Mouse (Mus musculus): Measurements from ENCODE around the gene Gm49396.

The Gm49396 gene

DNA sequence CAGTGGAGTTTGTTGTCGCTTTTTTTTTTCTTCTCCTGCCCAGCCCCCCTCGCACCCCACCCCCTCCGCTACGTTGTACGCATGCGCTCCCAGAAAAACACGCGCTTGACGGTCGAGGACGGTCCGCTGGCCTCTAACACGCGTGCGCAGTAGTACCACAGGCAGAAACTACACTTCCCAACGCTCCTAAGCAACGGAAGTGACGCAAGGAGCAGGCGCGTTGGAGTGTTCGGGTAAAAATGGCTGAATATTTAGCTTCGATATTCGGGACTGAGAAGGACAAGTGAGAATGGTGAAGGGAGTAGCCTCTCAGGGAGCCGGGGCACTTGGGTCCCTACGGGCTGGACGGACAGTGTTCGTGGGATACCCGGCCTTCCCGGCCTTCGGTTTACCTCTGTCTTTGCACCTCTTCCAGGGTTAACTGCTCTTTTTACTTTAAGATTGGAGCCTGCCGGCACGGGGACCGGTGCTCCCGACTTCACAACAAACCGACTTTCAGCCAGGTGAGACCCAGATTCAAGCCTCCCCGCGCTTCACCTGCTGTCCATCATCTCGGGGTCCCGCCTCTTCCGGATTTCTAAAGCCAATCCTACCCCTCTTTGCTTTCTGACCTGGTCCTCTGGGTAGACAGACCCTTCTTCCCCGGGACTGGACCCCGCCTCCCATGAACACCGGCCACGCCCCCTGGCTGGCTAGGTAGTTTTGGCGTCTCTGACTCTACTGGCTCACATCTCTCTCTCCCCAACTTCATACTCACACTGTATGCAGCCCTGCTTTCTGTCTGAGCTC, at the start of gene Gm49396, which contains the start of the genes U2af1l4 and Psenen:
Gene Gm49396 (plus strand): TSS at position 228 of the 789 bp plus-strand sequence.
Gene U2af1l4 (plus strand): TSS at position 185 of the 789 bp plus-strand sequence.
Gene Psenen (minus strand): TSS at position 511 of the 789 bp plus-strand sequence.
- in situ Hi-C loops (cut with MboI, MseI) = no loop called here

DNA sequence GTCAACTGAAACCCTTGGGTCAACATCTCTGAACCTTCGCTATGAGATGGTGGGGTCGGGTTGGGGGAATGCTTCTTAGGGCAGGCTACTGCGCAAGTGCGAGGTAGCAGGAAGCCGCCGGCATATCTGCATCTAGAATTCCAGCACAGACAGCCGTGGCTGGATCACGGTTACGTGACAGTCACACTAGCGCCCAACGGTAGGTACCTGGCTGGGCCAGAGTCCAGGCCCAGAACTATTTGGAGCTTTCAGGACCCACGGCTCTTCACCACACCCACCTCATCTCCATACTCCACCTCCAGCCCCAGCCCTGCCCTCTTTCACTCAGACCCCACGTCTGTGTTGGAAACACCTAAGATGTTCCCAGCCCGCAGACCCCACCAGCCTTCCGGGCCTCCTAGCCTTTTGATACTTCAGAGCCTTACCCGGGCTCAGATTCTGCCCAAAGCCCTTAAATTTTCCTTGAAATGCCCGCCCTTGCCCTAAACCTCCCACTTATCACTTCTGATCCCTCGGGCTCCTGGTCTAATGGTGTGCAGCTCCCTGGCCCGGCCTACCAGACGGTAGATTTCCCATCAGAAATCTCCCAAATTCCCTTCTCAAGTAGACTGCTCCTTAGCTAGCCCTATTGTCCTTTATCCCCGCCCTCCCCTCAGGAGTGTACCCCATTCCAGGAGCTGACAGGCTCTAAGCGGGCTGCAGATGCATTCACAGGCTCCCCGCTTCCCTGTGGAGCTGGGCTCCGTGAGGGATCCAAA, 48.0 kb upstream of the Gm49396 start:
- in situ Hi-C loops (cut with MboI, MseI) = no loop called here

DNA sequence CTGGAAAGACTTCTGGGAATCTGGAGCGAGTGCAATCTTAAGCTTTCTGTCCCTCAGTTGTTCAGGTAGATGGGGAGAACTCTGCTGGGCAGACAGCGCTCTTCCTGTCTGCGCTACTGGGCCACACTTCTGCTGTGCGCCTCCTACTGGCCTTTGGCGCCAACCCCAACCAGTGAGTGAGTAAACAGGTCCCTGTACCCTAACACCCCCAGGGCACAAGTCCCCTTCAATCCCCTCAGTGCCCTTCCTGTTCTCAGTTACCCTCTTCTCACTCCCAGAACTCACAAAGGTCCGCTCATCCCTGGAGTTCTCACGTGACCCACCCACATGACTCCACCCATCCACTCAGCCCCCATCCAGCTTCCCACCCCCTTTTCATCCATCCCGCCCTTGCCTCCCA, 44.8 kb upstream of the Gm49396 start:
- in situ Hi-C loops (cut with MboI, MseI) = no loop called here

DNA sequence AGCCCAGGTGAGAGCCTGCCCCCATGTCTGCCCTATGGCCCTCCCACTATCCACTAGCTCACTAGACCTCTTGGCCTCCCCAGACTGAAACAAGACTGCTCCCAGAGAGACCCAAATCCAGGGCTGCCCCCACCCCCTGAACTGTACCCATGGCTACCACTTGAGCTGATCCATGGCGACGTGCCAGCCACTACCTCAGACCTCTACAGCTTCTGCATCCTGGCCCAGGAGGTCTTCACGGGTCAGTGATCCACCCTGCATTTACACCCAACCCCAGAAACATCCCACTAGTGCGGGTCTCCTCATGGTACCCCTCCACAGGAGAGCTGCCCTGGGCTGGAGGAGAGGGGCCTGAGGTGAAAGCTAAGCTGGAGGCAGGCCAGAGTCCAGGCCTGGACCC, 42.7 kb upstream of the Gm49396 start:
- in situ Hi-C loops (cut with MboI, MseI) = no loop called here

DNA sequence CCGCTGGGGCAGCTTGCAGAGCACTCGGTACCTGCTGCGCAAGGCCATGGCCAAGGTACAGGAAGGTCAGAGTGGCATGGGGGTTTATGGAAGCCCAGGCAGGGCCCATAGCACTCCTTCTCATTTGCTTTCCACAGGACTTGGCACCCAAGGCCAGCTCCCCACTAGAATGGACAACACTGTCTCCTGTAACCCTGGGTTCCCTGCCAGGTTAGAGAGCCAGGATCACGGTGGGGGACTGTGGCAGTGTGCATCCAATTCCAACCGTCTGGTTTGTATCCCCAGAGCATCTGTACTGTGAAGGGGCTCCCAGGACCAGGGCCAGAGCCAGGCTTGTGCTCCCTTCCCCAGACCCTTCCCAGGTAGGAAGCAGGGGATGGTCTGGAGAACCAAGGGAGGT, 42.3 kb upstream of the Gm49396 start:
- in situ Hi-C loops (cut with MboI, MseI) = no loop called here

DNA sequence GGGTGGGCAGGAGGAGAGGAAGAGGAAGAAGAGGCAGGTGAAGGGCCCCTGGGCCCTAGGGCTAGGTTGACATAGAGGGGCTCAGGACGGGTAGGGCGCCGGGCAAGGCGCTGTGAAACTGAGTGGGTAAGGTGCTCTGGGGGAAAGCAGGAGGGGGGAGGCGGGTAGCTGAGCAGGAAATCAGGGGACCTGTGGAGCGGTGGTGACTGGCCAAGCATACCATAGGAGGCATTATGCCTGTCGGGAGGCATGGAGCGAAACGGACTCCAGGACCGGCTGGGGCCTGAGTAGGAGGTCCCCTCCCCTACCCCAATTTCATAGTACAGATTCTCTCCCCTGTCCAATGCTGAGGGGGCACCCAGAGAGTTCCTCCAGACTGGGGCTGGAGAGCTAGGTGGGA, 40.3 kb upstream of the Gm49396 start:
- in situ Hi-C loops (cut with MboI, MseI) = no loop called here

DNA sequence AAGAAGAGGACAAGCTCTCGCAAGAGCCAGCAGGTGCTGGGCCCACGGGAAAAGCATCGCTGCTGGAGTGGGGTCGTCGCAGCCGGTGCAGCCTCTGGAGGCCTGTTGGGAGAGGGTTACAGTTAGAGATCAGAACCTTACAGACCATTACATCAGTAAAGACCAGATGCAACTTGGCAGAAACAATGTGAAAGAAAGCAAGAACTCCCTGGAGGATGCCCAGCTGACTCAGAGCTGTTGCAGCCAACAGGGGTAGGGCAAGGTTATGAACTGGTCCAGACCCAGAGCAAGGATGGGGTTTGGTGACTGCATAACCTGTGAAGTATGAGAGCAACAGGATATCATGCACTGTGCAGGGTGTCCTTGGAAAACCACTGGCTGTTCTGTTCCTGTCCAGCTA, 38.7 kb upstream of the Gm49396 start:
- in situ Hi-C loops (cut with MboI, MseI) = no loop called here

DNA sequence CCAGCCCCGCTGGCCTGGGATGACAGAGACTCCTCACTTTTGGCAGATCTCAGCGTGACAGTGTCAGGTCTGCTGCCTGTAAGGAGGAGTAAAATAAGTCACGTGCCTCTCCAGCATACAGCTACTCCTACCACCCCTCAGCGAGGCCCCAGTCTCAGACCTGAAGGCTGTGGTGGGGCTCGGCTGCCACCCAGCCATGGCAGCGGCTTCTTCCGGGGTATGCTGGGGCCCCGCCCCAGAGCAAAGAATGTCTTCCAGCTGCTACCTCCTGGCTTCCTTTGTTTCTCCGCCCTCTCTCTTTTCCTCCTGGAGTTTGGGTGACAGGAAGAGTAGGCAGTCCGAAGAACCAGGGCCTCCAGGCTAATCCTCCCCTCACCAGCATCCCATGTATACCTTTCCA, 37.2 kb upstream of the Gm49396 start:
- in situ Hi-C loops (cut with MboI, MseI) = no loop called here

DNA sequence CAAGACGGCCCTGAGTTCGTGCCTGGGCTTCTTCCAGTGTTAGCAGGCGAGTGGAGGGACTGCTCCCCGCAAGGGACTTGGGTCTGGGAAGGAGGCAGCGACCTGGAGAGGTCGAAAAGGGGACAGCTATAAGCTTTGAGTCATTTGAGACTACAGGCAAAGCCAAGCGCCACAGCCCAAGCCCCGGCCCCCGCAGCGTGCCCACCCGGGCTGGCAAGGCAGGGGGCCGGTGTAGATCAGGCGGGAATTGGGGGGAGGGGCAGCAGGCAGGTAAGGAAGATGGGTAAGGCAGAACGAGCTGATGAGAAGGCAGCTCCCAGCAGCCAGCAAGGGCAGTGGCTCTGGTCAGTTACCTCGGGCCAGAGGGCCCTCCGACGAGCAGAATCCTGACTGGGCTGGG, 36.7 kb upstream of the Gm49396 start:
- in situ Hi-C loops (cut with MboI, MseI) = no loop called here

DNA sequence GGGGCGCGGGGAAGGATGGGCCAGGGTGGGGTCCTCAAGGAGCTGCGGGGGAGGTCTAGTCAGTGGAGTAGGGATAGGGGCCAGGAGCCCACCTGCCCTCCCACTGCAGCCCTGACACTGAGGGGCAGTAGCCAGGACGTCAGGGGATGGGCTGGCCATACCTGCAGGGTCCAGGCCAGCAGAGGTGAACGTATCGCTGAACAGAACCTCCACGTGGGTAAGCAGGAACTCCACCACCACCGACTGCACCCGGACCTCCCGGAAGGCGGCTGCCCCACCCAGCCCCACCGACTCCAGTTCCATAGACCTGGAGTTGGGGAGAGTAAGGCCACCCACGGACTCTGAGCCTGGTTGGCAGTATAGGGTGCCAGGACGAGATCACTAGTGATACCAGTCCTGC, 36.2 kb upstream of the Gm49396 start:
- in situ Hi-C loops (cut with MboI, MseI) = no loop called here

DNA sequence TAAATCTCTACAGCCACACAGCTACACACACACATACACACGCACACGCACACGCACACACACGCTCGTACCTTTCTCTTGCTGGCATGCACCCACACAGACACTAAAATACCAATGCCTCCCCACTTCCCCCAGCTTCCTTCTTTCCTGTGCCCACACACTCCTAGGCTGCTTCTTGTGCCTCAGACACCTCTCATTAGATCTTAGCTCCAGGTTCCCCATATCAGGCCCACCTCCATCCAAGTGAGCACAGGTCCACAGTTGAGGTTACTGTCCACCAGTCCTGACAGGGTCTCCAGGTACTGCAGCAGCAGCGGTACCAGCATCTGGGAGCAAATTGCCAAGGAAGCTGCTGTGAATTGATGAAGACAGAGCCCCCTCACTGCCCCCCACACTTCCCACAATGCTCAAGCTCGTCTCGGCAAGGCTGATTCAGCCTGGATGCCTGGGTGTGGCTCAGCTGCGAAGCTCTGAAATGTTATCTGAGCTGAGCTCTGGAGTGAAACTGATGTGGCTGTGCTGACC, 31.8 kb upstream of the Gm49396 start:
- in situ Hi-C loops (cut with MboI, MseI) = no loop called here

DNA sequence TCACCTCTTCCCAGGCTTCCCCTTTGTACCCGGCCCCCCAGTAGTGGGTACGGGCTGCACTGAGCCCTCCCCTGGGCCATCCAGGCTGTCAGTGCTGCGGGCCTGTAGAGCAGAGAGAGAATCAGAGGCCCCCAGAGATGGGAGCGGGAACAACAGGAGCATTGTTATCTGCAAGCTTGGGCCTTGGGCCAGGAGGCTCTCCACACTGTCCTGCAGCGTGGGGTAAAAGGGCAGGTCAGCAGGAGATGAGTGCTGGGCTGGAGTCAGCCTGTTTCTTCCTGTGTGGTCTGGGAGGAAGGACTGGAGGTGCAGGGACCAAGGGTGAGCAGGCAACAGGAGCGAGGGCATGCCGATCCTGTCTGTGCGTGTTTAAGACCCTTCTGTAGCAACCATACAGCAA, 30.2 kb upstream of the Gm49396 start:
- in situ Hi-C loops (cut with MboI, MseI) = no loop called here

DNA sequence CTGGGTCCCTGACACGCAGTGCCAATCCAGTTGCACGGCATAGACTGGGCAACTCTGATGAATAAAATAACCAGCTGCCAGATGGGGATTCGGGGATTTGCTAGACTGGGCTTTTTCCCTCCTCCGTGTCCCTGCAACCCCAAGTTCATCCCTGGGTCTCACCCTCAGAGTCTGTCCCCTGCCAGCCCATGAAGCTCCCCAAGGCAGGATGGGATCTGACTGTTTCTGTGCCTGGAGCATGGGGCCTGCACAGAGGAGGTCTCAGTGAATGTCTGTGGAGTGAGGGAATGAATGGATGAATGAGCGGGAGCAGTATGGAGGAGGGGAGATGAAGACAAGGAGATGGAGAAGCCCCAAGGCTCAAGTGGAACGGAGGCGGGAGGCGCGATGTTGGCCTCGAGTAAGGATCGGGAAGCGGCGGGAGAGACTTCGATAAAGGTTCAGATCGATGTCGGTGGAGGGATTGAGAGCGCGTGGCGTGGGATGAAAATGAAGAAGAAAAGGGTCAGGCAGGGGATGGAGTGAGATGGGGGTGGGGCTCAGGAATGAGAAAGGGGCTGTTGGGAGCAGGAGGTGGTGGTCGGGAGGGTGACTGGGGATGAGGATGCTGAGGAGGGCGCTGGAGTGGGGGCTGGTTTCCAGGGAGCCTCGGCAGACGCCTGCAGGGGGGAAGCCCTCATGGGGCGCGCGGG, 29.1 kb upstream of the Gm49396 start:
- in situ Hi-C loops (cut with MboI, MseI) = no loop called here

DNA sequence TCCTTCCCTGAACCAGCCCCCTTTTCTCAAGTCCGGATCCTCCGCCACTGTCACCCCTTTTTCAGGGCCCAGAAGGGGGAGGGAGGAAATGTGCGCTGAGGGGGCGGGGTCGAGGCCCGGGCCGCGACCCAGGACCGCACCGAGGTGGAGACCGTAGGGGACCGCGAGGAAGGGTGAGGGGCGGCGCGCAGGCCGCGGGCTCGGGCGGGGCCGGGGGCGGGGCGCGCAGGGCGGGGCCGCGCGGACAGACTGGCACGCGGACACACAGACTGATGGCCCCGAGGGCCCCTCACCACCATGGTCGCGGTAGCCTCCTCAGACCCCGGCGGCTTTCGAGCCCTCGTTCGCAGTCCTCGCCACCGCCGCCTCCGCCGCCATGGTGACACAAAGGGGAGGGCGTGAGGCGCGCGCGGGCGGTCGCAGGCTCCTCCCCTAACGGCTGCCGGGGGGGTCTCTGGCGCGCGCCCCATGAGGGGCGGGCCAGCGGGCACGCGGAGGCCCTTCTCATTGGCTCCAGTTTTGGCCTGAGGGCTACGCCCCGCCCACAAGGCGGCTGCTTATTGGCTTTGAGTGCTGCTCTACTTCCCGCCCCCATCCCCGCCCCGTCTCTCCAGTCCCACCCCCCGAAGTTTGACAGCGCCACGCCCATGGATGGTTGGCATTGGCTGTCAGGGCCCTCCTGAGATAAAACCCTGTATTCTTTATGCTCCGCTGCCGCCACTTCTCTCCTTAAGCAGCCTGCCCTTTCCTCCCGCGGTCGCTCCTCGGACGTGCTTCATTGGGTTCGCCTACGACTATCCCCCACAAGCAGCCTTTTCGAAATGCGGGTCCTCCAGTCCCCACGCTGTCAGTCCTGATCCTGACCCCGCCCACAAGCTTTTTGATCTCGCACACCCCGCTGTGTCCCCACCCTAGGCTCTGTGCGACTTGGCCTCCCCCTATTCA, 28.2 kb upstream of the Gm49396 start, which contains the start of gene Arhgap33:
Gene Arhgap33 (minus strand): TSS at position 428 of the 945 bp plus-strand sequence.
- in situ Hi-C loops (cut with MboI, MseI) = no loop called here

DNA sequence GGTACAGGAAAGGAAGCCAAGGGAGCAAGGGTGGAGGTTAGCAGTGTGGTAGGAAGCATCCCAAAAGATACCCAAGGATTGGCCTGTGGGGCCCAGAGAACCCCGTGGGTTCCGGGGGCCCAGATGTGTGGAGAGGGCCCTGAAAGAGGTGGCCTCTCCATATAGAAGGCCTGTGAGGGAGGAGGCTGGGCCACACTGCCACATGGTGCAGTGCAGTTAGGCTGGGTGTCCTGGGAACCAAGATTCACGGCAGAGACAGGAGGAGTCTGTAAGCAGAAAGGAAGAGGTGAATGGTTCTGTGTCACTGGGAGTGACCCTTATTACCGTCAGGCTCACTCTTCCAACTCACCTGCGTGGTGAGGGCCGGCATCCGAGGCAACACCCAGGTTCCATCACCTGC, 22.6 kb upstream of the Gm49396 start:
- in situ Hi-C loops (cut with MboI, MseI) = no loop called here

DNA sequence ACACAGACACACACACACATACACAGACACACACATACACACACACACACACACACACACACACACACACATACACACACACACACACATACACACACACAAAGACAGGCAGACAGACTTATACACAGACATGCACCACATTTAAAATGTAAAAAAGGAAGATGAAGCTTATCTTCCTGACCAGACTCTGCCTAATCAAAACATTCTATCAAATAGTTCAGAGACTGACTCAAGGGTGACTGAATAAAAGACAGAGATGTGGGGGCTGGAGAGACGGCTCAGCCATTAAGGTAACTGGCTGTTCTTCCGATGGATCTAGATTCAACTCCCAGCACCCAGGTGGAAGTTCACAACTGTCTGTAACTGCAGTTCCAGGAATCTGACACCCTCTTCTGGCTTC, 18.8 kb upstream of the Gm49396 start:
- in situ Hi-C loops (cut with MboI, MseI) = no loop called here

DNA sequence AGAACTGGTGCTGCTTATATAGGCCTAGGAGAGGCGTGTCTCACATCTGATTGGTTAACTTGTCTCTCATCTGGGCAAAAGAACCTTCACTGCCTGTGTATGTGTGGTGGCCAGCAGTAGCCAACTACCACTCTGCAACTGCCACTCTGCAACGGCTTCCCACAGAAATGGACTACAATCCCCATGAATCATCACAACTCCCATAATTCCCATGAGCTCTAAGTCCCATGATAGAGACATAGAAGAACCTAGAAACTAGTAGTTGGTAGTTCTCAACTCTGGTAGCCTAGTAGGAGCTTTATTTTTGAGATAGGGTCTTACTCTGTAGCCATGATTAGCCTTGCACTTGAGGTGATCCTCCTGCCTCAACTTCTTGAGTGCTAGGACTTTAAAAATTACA, 13.3 kb upstream of the Gm49396 start:
- in situ Hi-C loops (cut with MboI, MseI) = loop anchor here in 1 of 2 experiments (10.0 kb wide), 1 partner anchor 455 kb away; the partner anchor contains the start of genes Gm26920, Zfp260 and Zfp566

DNA sequence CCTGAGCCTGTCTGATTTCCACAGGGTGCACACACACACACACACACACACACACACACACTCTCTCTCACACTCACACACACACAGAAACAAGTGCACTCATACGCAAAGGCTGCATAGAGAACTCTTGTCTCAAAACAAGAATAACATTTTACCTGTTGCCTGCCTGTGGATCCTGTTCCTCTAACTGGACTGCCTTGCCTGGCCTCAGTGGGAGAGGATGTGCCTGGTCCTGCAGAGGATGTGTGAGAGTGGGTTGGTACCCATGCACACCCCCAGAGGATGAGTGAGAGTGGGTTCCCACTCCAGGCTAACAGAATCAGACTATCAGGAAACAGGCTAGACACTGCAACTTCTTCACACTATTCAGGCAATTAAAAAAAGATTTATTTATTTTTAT, 12.5 kb upstream of the Gm49396 start:
- in situ Hi-C loops (cut with MboI, MseI) = loop anchor here in 1 of 2 experiments (10.0 kb wide), 1 partner anchor 456 kb away; the partner anchor contains the start of genes Gm26920, Zfp260 and Zfp566

DNA sequence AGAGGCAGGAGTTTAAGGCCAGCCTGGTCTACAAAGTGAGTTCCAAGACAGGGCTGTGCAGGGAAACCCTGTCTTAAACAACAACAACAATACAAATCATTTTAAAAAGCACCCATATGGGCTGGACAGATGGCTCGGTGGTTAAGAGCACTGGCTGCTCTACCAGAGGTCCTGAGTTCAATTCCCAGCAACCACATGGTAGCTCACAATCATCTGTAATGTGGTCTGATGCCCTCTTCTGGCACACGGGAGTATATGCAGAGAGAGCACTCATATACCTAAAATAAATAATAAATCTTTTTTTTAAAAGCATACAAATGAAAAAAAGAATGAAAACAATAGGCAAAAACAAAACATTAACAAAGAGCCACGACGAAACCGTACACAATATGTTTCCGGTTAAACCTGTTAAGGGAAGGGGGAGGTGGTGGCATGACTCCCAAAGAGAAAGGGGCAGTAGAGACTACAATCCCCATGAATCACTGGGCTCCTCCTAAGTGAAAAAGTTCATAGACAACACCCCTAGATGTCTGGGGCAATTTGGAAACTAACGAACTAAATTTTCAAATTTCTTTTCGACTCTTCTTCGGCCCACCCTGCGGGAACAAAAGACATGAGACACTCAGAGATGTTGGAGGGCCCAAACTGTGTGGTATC, 11.6 kb upstream of the Gm49396 start:
- in situ Hi-C loops (cut with MboI, MseI) = loop anchor here in 1 of 2 experiments (10.0 kb wide), 1 partner anchor 457 kb away; the partner anchor contains the start of genes Gm26920, Zfp260 and Zfp566

Data from T-helper 17 cell (primary cell).